Mouse (Mus musculus) cortical plate, adult 2 months (tissue): ENCODE data around the gene Trim39.

Experiments used
- CTCF ChIP-seq: fragments of 200-500 bp; IDR thresholded peaks from 2 replicates; pipeline ENCODE4 v1.5.1; 2011; ENCODE audit warnings: mild to moderate bottlenecking, control low read depth, low read length; ENCODE audit not compliant: insufficient read depth; ENCODE audit errors: extremely low read depth
- POLR2A ChIP-seq: fragments of 200-500 bp; IDR thresholded peaks from 2 replicates; pipeline ENCODE4 v1.6.1; 2011; ENCODE audit warnings: mild to moderate bottlenecking, low read length, control low read depth; ENCODE audit not compliant: insufficient read depth; ENCODE audit errors: extremely low read depth

DNA sequence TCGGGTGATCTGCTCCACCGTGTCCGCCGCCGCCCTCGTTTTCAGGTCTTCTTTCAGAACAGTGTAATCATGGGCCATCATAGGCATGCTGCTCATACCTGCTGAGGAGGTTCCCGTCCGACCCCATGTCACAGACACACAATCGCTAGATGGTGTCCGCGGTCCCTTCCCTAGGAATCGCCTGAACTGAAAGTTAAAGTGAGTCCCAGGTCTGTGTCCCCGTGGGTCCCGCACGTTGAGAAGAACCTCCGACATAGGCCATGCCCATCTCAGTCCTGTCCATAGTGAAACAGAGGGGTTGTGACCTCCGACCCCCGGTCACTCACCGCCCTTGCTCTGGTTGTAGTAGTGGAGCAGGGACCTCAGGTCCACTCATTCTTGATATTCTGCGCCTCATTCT is 56.5 kb downstream of the Trim39 start:
- TF ChIP-seq POLR2A (no peak), CTCF (no peak)
